Mouse (Mus musculus): ENCODE results near the gene Slc25a10.
A peak's percentile ranks its signal among the peaks of the same experiment; 100 is the strongest.

GRCm38 (mm10) chr11:120519738-120520137 is 28.1 kb downstream of the Slc25a10 start:
- no peak for TF ChIP-seq CTCF (IDR thresholded peaks at IDR 0.05; ENCODE audit: insufficient read depth, low read length)
- TF ChIP-seq POLR2A (IDR thresholded peaks at IDR 0.05; ENCODE audit: borderline replicate concordance, extremely low read depth, low read depth, low read length), result peak; percentile 49; the same call in 1 of the 2 replicates

Data from lung, adult 2 months (tissue).